Mouse (Mus musculus): Measurements from ENCODE around the gene Kif5c. TPM values are rescaled to one million over a fixed set of nuclear protein-coding genes. Genes with fewer than 3 reads are reported as not detected.

Kif5c gene
- total RNA-seq, 2 experiments from 2014 or later, result 4.8 to 5.4 TPM

DNA sequence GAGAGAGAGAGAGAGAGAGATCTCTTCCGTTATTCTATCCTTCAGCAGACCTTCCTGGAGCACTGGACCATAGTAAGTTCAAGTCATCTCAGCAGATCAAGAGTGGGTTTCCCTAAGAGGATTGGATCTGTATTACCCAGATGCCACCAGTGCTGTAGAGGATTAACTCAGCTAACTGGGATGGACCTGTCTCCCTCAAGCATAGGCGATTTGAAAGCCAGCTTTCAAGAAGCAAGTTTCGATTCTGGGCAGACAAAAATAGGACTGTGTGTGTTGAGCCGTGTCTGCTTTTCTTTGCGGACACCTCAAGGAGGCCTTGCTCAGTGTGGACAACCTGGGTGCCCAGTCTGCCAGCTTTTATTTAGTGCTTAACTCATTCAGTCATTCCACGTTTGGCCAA lies 170.0 kb downstream of the Kif5c start:
- no peak for DNase-seq

DNA sequence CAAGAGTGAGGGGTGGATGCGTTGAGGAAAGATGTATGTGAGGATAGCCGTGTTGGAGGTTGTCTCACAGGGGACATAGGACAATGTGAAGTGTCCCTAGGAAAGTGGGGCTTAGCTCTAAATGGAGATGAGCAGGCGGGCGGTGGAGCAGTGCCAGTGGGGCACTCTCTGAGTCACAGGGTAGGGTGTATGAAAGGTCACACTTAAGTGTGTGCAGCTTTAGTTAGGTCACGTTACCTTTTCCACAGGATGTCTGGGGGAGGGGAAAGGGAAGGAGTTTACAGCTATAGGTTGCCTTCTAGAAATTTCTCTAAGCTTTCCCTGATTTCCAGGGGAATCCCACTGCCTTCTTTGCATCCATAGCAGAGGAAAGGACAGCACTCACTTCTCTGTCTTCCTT lies 170.4 kb downstream of the Kif5c start:
- DNase-seq, result peak; percentile 32 to 35

DNA sequence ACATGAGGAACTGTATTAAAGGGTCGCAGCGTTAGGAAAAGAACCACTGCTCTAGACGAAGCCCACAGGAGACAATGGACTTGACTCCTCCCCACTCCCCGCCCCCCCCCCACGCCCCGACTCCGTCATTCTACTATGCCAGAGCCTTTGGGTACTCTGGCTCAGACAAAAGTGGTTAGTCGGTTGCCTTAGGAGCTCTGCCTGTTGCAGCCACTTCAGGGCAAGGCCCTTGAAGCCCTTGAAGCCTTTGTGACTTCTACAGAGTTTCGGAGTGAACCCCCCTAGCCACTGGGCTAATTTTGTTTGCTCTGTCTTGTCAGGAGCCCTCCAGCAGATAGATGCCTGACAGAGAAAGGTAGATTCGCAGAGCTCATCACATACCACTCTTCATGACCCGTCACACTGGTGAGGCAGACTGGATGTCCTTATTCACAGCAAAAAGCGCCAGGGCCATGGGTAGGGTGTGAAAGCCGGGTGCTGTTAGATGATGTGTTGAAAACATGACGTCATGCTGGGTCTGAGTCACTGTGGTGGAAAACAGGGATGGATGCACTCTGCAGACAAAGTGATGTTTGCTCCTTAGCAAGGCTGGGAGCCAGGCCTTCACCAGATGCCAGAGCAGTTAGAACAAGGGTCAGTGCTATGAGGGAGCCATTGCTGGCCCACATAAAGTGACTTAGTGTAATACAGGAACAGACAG lies 178.5 kb downstream of the Kif5c start:
- no peak for DNase-seq

DNA sequence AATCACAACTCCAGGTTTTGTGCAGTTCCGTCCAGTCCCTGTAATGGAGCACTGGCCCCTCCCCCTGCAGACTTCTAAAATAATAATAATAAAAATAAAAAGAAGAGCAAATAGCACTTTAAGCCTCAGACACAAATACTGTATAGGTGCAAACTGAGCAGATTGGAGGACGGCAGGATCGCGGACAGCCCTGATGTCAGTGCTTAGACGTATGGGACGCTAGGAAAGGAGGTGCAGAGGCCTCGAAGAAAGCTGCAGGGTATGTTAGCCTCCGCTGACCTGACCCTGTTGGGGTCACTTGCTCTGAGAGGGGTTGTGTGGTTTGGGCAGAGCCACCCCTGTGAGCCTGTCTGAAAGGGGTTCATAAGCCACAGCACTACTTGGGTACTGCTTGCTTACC lies 185.3 kb downstream of the Kif5c start:
- no peak for DNase-seq

DNA sequence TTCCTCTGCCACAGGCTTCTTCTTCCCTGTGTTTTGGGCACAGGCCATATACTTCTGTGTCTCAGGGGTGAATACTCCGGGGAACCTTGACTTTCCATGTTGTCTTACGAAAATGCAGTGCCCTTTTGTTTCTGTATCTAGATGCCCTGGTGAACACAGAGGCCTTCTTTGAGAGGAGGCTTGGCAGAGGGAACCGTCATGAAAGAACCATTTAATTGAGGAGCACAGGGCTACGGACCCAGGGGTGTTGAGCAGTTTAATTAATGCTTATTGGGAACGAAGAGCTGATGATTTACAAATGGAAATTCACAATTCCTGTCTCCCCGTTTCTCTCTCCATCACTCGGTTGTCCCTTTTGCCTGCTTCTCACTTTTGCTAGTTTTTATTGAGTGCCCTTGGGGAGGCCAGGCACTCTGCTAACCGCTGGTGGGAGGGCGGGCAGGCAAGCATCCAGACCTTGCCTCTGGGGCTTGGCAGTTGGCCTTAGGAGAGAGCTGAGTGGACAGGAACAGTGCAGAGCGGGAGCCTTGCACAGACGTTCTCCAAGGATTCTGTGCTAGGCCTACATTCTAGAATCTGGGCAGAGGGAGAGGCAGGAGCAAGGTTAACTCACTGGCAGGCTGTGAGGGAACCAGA lies 186.8 kb downstream of the Kif5c start:
- DNase-seq, result peak; percentile 61 to 72

DNA sequence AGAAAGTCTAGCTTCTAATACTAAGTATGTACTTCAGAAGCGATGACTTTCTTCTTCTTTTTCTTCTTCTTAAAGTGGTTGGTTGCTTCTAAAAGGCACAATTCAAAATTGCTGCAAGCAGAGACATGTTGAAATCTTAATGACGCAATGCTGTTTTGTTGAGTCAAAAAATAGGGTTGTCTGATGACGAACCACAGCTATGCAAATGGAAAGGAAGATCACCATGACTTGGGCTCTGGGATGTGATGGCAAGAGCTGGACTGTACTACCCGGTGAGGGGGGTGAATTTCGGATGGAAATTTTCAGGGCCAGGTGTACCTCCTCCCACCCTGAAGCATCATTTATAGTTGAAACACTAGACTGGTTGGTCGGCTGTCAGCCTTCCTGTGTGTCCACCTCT lies 190.4 kb downstream of the Kif5c start:
- no peak for DNase-seq

DNA sequence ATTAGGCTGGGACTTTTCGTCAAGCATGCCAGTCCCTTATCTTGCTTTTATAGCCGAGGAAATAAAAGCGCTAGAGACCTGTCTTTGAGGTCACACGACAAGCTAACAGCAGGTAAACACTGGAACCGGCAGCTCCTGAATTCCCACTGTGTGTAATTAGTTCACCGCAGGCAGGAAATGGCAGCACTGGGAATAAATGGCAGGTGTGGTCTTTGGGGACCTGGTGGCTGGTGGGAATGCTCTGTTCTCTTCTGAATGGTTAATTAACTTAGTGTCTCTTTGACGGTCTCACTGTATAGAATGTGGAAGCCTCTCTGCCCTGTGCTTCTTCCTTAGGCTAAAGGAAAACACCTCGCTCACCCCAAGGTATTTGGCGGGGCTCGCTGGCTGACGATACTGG lies 192.3 kb downstream of the Kif5c start:
- DNase-seq, result no peak

DNA sequence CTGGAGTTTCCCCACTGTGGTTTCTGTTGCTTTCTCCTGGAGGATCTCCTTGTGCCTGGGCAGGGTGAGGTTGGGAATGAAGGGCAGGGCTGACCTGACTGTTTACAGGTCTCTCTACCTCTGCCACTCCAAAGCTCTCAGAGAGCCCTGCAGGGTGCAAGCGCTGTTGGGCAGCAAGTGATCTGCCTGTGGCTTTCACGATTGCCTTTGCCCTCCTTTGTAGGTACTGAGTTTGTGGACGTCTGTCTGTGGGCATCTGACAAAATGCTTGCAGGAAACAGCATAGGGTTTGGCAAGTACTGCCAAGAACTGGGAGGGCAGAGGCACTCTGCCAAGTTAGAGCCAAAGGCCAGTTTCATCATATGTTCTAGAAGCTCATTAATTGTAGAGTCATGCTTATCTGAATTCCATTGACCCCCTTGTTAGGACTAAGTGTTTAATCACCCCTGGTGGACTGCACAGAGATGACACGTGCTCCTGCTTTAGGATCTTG lies 192.8 kb downstream of the Kif5c start:
- peak; percentile 77 to 78 for DNase-seq

DNA sequence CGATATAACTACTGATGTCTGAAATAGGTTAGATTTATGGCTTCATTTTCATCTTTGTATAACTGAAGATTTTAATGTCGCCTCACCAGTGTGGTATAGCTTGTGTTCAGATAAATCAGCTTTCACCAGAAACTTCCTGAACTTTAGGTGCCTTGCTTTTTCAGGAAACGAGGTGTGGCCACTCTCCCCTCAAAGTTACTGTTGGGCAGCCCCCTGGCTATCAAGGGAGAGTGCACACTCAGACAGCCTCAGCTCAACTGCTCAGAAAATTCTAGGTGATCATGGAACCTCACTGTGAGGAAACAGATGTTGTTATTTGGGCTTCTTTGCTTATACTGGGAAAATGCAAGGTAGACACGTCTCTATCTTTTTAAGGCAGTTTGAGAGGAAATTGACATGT lies 194.1 kb downstream of the Kif5c start:
- no peak for DNase-seq

DNA sequence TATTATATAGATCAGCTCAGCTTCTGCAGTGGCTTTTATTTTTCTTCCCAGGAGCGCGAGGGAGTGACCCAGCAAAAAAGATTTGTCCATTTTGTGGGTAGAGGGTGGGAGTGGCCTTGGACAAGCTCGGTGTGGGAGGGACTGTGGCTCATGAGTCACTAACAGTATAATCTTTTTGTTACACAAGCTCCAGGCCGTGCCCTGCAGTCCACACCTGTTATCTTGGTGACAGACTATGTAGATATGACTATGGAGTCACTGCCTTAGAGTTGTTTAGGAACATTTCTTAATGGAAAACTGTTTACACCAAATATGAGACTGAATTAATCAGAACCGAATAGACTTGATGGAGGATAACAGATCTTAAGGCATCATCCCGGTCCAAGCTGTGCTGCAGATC lies 194.9 kb downstream of the Kif5c start:
- DNase-seq, result peak; percentile 56 to 64

DNA sequence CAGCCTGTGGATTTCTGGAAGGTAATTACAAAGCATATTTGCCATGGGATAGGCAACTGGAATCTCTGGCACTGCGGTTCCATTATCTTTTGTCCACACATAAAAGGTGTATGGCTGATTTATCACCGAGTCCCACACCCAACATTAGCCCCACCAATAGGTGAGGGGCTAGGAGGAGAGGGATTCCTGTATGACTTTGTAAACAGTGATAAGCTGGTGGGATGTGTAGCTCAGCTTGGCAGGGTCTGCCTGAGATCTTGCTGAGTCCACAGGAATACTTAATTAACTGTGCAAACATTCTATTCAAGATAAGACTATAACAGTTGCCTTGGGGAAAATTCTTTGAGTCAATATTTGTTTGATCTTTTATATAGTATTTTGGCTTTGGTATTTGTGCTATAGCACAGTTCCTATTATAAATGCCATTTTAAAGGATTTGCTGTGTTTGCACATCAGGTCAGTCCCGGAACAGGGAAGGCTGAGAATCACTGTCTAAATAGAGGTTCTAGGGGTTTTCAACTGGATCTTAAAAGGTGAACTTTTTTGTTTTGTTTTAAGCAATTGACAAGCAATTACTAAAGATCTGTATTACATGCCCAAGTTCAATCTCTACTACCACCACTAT lies 196.7 kb downstream of the Kif5c start:
- DNase-seq, result no peak

DNA sequence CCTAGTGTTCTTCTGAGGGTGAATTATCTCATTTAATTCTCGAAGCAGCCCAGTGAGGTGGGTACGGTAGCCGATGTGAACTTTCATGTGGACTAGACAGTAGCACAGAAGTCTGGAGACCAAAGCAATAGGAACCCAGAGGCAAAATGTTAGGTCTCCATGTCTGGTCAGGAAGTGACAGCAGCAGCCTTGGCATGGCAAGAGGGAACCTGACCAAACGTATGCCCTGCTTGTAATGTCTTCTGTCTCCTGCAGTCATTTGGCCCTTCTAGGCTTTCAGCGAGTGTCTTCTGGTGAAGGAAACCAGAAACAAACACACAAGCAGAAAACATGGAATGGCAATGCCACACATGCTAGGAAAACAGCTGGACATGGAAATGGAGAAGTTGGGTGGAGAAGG lies 197.5 kb downstream of the Kif5c start:
- no peak for DNase-seq

DNA sequence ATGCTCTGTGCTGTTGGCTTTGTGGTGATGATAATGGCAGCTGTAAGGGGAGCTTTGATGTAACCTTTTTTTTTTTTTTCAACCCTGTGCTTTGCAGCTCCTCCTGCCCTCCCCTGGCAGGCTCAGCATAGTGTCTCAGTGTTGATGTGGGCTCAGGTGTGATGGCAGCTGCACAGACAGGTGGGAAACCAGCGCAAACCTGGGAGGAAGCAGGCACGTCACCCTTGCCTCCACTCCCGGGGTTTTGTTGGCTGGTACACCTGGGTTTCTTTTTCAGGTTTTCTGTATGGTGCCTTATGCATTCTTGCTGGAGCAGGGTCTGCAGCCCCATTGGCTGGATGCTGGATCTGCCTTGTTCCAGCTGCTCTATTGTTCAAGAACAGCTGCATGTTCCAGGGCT lies 198.1 kb downstream of the Kif5c start:
- DNase-seq, result no peak

DNA sequence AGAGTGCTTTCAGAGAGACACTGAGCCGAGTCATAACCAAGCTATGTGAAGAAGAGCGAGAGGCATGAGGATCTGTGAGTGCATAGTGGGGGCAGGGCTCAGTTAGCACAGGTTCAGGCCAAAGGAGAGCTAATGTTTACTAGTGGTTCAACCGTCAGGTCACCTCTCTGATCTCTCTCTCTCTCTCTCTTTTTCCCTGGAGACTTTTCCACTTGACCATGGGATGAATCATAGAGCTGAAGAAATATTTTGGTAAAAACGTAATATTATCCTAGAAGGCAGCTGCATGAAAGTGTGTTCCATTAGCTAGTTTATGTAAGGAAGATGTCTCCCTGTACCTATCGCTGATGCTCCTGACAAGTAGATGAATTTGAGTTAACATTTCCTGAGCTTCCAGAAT lies 199.0 kb downstream of the Kif5c start:
- DNase-seq, result no peak

DNA sequence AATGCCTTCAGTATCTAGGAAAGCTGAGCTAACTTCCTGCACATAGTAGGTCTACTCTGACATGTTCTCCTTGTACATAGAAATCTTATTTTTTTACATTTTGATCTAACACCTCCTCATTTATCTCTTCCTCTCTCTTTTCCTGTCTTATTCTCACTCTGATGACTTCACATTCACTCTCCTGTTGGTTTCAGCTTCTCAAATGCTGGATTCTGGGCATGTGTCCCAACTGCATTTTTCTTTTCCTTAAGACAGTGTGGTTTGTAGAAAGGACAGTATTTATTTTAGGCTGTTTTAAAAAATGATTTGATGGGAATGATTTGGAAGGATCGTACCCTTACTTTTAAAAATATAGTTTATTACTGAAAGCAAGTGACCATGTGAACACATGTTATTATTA lies 203.2 kb downstream of the Kif5c start:
- DNase-seq, result no peak

Other genes starting within 250 kb of the Kif5c start
- 10 to 100 TPM; 24.6 to 24.8 TPM for gene Epc2, start 167.8 kb upstream of the Kif5c start, total RNA-seq (2021)
- under 1 TPM in 1 of 2 experiments, not detected in 1; 0.86 TPM for gene Lypd6b, start 168.4 kb downstream of the Kif5c start, total RNA-seq (2021)